Mouse (Mus musculus) embryonic facial prominence, embryonic 15.5 days (tissue): ENCODE results near the gene Cxcl9. TPM values are rescaled to one million over a fixed set of nuclear protein-coding genes. Genes with fewer than 3 reads are reported as not detected.
A peak's percentile ranks its signal among the peaks of the same experiment; 100 is the strongest.

ENCODE experiments used
- ATAC-seq: fragments of 200-750 bp; cut with Nextera tagmentation; 2 replicates; pipeline ENCODE4 v1.8.0; 2017; ENCODE audit warnings: low read depth, moderate TSS enrichment; ENCODE audit not compliant: insufficient number of reproducible peaks, low FRiP score, low TSS enrichment
- H3K27ac ChIP-seq: fragments of 300-500 bp; sonication (generic); replicated peaks from 2 replicates; pipeline ENCODE4 v1.5.1; 2015; ENCODE audit warnings: mild to moderate bottlenecking, inconsistent platforms
- H3K27me3 ChIP-seq: fragments of 300-500 bp; sonication (generic); 2 replicates; pipeline ENCODE4 v1.6.1; 2015; ENCODE audit warnings: inconsistent platforms
- H3K36me3 ChIP-seq: fragments of 300-500 bp; sonication (generic); 2 replicates; pipeline ENCODE4 v1.6.1; 2015; ENCODE audit warnings: mild to moderate bottlenecking, inconsistent platforms
- H3K4me1 ChIP-seq: fragments of 300-500 bp; sonication (generic); 2 replicates; pipeline ENCODE4 v1.6.1; 2015; ENCODE audit warnings: inconsistent platforms
- H3K4me2 ChIP-seq: fragments of 300-500 bp; sonication (generic); replicated peaks from 2 replicates; pipeline ENCODE4 v1.6.1; 2015; ENCODE audit warnings: mild to moderate bottlenecking, inconsistent platforms
- H3K4me3 ChIP-seq: fragments of 300-500 bp; sonication (generic); replicated peaks from 2 replicates; pipeline ENCODE4 v1.5.1; 2015; ENCODE audit warnings: mild to moderate bottlenecking, inconsistent platforms
- H3K9ac ChIP-seq: fragments of 300-500 bp; sonication (generic); 2 replicates; pipeline ENCODE4 v1.6.1; 2015; ENCODE audit warnings: inconsistent platforms
- H3K9me3 ChIP-seq: fragments of 300-500 bp; sonication (generic); replicated peaks from 2 replicates; pipeline ENCODE4 v1.6.1; 2016; ENCODE audit warnings: inconsistent platforms
- WGBS: fragments of 180-500 bp; shearing (Covaris S2); methylation state at CpG from one replicate; pipeline ENCODE4 v1.1.7; 2015; 5-methylcytosine and 5-hydroxymethylcytosine counted together
- polyA plus RNA-seq: library from polyadenylated mRNA; unstranded; fragments of >200 nt; fragmentation: Nextera tagmentation; extraction: Ambion mirVana; gene quantifications from 2 replicates; pipeline ENCODE4 v1.2.1, GENCODE M21; 2015

The Cxcl9 gene
- polyA plus RNA-seq, result 0.20 and 0.76 TPM in 2 replicates

- Histone ChIP-seq H3K27ac (no peak within 1 kb of the TSS), H3K9me3 (no peaks in the 10 kb centered on the region), H3K9ac (no peak within 1 kb of the TSS), H3K36me3 (no peaks in the 10 kb centered on the region), H3K27me3 (no peaks in the 10 kb centered on the region), H3K4me3 (no peak within 1 kb of the TSS), H3K4me1 (peaks cover 14% of the 10 kb centered on the region), H3K4me2 (no peak within 1 kb of the TSS)
- WGBS, result 71% methylated on average over 7 of the region's 7 CpGs
- ATAC-seq, result no peak
These were observed at the start of gene Cxcl9 for GRCm38 (mm10) chr5:92327929-92328328. Gene Cxcl9 (minus strand): TSS chr5:92328079.

- Histone ChIP-seq H3K4me3 (no peak overlapping the region), H3K4me2 (no peak overlapping the region), H3K27ac (no peak overlapping the region), H3K36me3 (no peaks in the 10 kb centered on the region), H3K9me3 (no peaks in the 10 kb centered on the region), H3K9ac (no peak overlapping the region), H3K4me1 (peaks cover 3% of the 10 kb centered on the region; the same call in 1 of the 2 replicates), H3K27me3 (no peaks in the 10 kb centered on the region)
- ATAC-seq, result no peak
- 21% methylated on average over 13 of the region's 13 CpGs for WGBS
These were observed 49.0 kb upstream of the Cxcl9 start for GRCm38 (mm10) chr5:92376795-92377405.

GRCm38 (mm10) chr5:92375368-92375767 is 47.5 kb upstream of the Cxcl9 start:
- H3K9ac ChIP-seq, result no peak overlapping the region
- no peaks in the 10 kb centered on the region for H3K9me3 ChIP-seq
- no peaks in the 10 kb centered on the region for H3K36me3 ChIP-seq
- no peak overlapping the region for H3K4me2 ChIP-seq
- no peak overlapping the region for H3K27ac ChIP-seq
- no peak overlapping the region for H3K4me3 ChIP-seq
- no peak for ATAC-seq
- no peaks in the 10 kb centered on the region for H3K4me1 ChIP-seq
- 76% methylated on average over 17 of the region's 17 CpGs for WGBS
- H3K27me3 ChIP-seq, result no peaks in the 10 kb centered on the region

- 70% methylated on average over 6 of the region's 6 CpGs for WGBS
These were observed 46.9 kb upstream of the Cxcl9 start for GRCm38 (mm10) chr5:92374721-92375142.

GRCm38 (mm10) chr5:92372605-92373004 is 44.7 kb upstream of the Cxcl9 start:
- H3K4me2 ChIP-seq, result no peak overlapping the region
- no peaks in the 10 kb centered on the region for H3K27me3 ChIP-seq
- H3K4me1 ChIP-seq, result peaks cover 4% of the 10 kb centered on the region; the same call in 1 of the 2 replicates
- H3K4me3 ChIP-seq, result no peak overlapping the region
- H3K36me3 ChIP-seq, result no peaks in the 10 kb centered on the region
- no peak overlapping the region for H3K27ac ChIP-seq
- no peak overlapping the region for H3K9ac ChIP-seq
- 64% methylated on average over 2 of the region's 2 CpGs for WGBS
- ATAC-seq, result no peak
- H3K9me3 ChIP-seq, result no peaks in the 10 kb centered on the region

More at GRCm38 (mm10) chr5:92374721-92375142, 46.9 kb upstream of the Cxcl9 start:
- H3K4me2 ChIP-seq, result no peak overlapping the region
- H3K4me1 ChIP-seq, result no peaks in the 10 kb centered on the region
- no peaks in the 10 kb centered on the region for H3K27me3 ChIP-seq
- H3K36me3 ChIP-seq, result no peaks in the 10 kb centered on the region
- no peak overlapping the region for H3K4me3 ChIP-seq
- no peaks in the 10 kb centered on the region for H3K9me3 ChIP-seq
- no peak overlapping the region for H3K27ac ChIP-seq
- no peak for ATAC-seq
- no peak overlapping the region for H3K9ac ChIP-seq

GRCm38 (mm10) chr5:92371361-92371976 is 43.6 kb upstream of the Cxcl9 start:
- Histone ChIP-seq H3K4me1 (peaks cover 4% of the 10 kb centered on the region; the same call in 1 of the 2 replicates), H3K4me2 (no peak overlapping the region), H3K4me3 (no peak overlapping the region), H3K9ac (no peak overlapping the region), H3K27ac (no peak overlapping the region), H3K27me3 (no peaks in the 10 kb centered on the region), H3K36me3 (no peaks in the 10 kb centered on the region), H3K9me3 (no peaks in the 10 kb centered on the region)
- no peak for ATAC-seq
- 59% methylated on average over 14 of the region's 14 CpGs for WGBS

- no peak overlapping the region for H3K9ac ChIP-seq
- H3K4me2 ChIP-seq, result no peak overlapping the region
- H3K9me3 ChIP-seq, result no peaks in the 10 kb centered on the region
- no peaks in the 10 kb centered on the region for H3K27me3 ChIP-seq
- H3K4me1 ChIP-seq, result peaks cover 4% of the 10 kb centered on the region; the same call in 1 of the 2 replicates
- no peak overlapping the region for H3K4me3 ChIP-seq
- ATAC-seq, result no peak
- H3K36me3 ChIP-seq, result no peaks in the 10 kb centered on the region
- H3K27ac ChIP-seq, result no peak overlapping the region
- 68% methylated on average over 6 of the region's 6 CpGs for WGBS
These were observed 43.0 kb upstream of the Cxcl9 start for GRCm38 (mm10) chr5:92370891-92371290.

GRCm38 (mm10) chr5:92370392-92370791 is 42.5 kb upstream of the Cxcl9 start:
- Histone ChIP-seq H3K9me3 (no peaks in the 10 kb centered on the region), H3K9ac (no peak overlapping the region), H3K4me1 (peaks cover 4% of the 10 kb centered on the region; the same call in 1 of the 2 replicates), H3K4me2 (no peak overlapping the region), H3K27me3 (no peaks in the 10 kb centered on the region), H3K27ac (no peak overlapping the region), H3K4me3 (no peak overlapping the region), H3K36me3 (no peaks in the 10 kb centered on the region)
- no peak for ATAC-seq
- 78% methylated on average over 6 of the region's 6 CpGs for WGBS

GRCm38 (mm10) chr5:92369151-92369994 is 41.5 kb upstream of the Cxcl9 start:
- WGBS, result 69% methylated on average over 13 of the region's 13 CpGs
- no peak overlapping the region for H3K27ac ChIP-seq
- no peak overlapping the region for H3K4me2 ChIP-seq
- H3K9me3 ChIP-seq, result no peaks in the 10 kb centered on the region
- no peak overlapping the region for H3K4me3 ChIP-seq
- H3K27me3 ChIP-seq, result no peaks in the 10 kb centered on the region
- no peak overlapping the region for H3K9ac ChIP-seq
- ATAC-seq, result no peak
- peaks cover 4% of the 10 kb centered on the region; the same call in 1 of the 2 replicates for H3K4me1 ChIP-seq
- H3K36me3 ChIP-seq, result no peaks in the 10 kb centered on the region

GRCm38 (mm10) chr5:92368392-92368791 is 40.5 kb upstream of the Cxcl9 start:
- Histone ChIP-seq H3K27me3 (no peaks in the 10 kb centered on the region), H3K27ac (no peak overlapping the region), H3K4me2 (no peak overlapping the region), H3K9ac (no peak overlapping the region), H3K36me3 (no peaks in the 10 kb centered on the region), H3K4me3 (no peak overlapping the region), H3K9me3 (no peaks in the 10 kb centered on the region), H3K4me1 (peaks cover 4% of the 10 kb centered on the region; the same call in 1 of the 2 replicates)
- 48% methylated on average over 10 of the region's 10 CpGs for WGBS
- ATAC-seq, result 0 out of 2 replicates have a peak, but pooled peaks have one; percentile 54

- no peak overlapping the region for H3K4me2 ChIP-seq
- H3K9ac ChIP-seq, result no peak overlapping the region
- no peaks in the 10 kb centered on the region for H3K36me3 ChIP-seq
- no peak overlapping the region for H3K4me3 ChIP-seq
- WGBS, result 61% methylated on average over 6 of the region's 6 CpGs
- H3K27me3 ChIP-seq, result no peaks in the 10 kb centered on the region
- H3K4me1 ChIP-seq, result peaks cover 4% of the 10 kb centered on the region; the same call in 1 of the 2 replicates
- H3K9me3 ChIP-seq, result no peaks in the 10 kb centered on the region
- ATAC-seq, result no peak
- H3K27ac ChIP-seq, result no peak overlapping the region
These were observed 38.7 kb upstream of the Cxcl9 start for GRCm38 (mm10) chr5:92366565-92366964.
